Mouse (Mus musculus) forebrain, embryonic 10.5 days (tissue): ENCODE measurements around the gene Uqcrh. TPM values are rescaled to one million over a fixed set of nuclear protein-coding genes. Genes with fewer than 3 reads are reported as not detected.

Source experiments
- DNase-seq: peaks from one replicate; pipeline ENCODE4 v3.0.0-alpha.2; 2017; ENCODE audit warnings: low spot score; ENCODE audit errors: extremely low spot score
- H3K27ac ChIP-seq: fragments of 300-500 bp; sonication (generic); 2 replicates; pipeline ENCODE4 v1.5.1; 2016; ENCODE audit warnings: mild to moderate bottlenecking
- H3K27me3 ChIP-seq: fragments of 300-500 bp; sonication (generic); 2 replicates; pipeline ENCODE4 v1.6.1; 2016; ENCODE audit warnings: mild to moderate bottlenecking; ENCODE audit not compliant: poor library complexity, severe bottlenecking
- H3K36me3 ChIP-seq: fragments of 300-500 bp; sonication (generic); replicated peaks from 2 replicates; pipeline ENCODE4 v1.6.1; 2016; ENCODE audit warnings: mild to moderate bottlenecking, moderate library complexity
- H3K4me1 ChIP-seq: fragments of 300-500 bp; sonication (generic); 2 replicates; pipeline ENCODE4 v1.6.1; 2016
- H3K4me3 ChIP-seq: fragments of 300-500 bp; sonication (generic); 2 replicates; pipeline ENCODE4 v1.5.1; 2016; ENCODE audit warnings: mild to moderate bottlenecking, moderate library complexity
- H3K9me3 ChIP-seq: fragments of 300-500 bp; sonication (generic); 2 replicates; pipeline ENCODE4 v1.6.1; 2016; ENCODE audit warnings: mild to moderate bottlenecking, moderate library complexity
- whole genome bisulfite sequencing: fragments of 180-500 bp; shearing (Covaris S2); methylation state at CpG from one replicate; pipeline ENCODE4 v1.1.7; 2016; 5-methylcytosine and 5-hydroxymethylcytosine counted together
- polyA plus RNA-seq: library from polyadenylated mRNA; unstranded; fragments of >200 nt; fragmentation: Nextera tagmentation; extraction: Ambion mirVana; gene quantifications from 2 replicates; pipeline ENCODE4 v1.2.1, GENCODE M21; 2016

Gene Uqcrh
- polyA plus RNA-seq, 1 experiment from 2014 or later = 449 TPM

DNA sequence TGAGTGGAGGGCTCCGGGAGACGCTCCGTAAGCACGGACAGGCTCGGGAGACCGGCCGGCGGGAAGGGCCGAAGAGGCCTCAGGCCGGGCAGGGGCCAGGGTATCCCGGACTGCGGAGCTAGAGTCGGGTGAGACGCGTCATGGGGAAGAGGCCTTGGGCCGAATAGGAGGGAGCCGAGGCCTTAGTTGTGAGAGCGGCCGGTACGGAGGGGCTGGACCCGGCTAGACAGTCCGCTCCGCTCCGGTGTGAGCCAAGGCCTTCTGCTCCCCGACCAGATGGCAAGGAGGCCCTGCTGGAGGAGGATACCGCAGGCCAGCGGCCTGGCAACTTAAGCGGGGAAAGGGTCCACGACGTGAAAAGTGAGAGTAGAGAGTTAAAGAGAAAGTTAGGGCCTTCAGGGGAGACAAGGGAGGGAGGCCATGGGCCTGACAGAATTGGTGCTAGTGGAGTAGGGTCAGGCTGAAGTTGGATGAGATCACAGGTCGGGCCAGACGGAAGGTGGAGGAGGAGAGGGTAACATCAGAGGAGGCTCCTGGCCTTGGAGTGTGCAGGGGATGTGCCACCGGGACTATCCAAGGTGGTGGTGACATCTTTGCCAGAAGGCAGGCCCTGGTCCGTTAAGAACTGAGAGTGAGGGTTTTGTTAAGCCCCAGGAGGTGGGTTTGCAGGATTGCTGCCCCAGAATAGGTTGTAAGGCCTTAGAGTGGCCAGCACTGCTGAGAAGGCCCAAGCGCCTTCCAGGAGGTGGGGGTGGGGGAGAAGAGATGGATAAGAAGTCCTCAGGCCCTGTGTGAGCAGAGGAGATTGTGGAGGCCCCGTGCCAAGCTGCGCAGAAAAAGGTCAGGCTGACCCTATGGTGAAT lies 1.7 kb upstream of the Uqcrh start:
- no peaks in the 10 kb centered on the region for H3K9me3 ChIP-seq
- peak; percentile 50 for DNase-seq
- H3K4me3 ChIP-seq = peak overlapping the region; percentile 99
- H3K27me3 ChIP-seq = no peaks in the 10 kb centered on the region
- peaks cover 33% of the 10 kb centered on the region for H3K4me1 ChIP-seq
- peak overlapping the region; percentile 99 for H3K27ac ChIP-seq
- H3K36me3 ChIP-seq = peaks cover 26% of the 10 kb centered on the region
- WGBS = 3% methylated on average over 37 of the region's 37 CpGs

DNA sequence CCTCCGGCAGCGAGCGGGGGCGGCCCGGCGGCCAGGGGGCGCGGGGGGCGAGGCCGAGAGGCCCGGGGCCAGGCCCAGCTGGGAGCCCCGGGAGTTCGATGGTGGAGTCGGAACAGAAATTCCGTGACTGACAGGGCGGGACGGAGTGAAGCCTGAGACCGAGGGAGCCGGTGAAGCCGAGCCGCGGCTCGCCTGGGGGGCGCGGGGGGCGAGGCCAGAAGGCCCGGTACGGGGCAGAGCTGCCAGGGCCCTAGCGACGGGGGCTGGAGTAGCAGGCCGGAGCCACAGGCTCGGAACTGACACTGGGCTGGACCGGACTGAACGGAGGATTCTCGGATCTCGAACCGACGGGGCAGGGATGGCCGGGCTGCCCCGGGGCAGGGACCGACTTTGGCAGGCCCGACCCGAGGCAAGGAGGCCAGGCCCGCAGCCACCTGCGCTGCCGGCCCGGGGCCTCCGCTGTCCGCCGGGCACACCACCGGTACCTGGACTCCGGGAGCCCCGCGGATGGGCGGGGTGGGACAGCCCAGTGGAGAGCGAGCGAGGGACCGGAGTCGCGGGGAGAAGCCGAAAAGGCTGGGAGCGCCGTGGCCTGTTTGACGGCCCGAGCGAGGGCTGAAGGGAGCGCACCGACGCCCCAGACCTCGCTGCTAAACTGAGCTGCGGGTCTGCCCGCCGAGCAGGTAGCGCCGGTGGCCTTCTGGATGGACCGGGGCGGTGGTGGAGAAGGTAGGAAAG lies 929 bp upstream of the Uqcrh start:
- peaks cover 33% of the 10 kb centered on the region for H3K4me1 ChIP-seq
- DNase-seq = peak; percentile 80
- WGBS = under 1% methylated on average over 76 of the region's 77 CpGs
- no peaks in the 10 kb centered on the region for H3K9me3 ChIP-seq
- peaks cover 18% of the 10 kb centered on the region for H3K36me3 ChIP-seq
- H3K27ac ChIP-seq = peak overlapping the region; percentile 99
- peak overlapping the region; percentile 99 for H3K4me3 ChIP-seq
- no peaks in the 10 kb centered on the region for H3K27me3 ChIP-seq

DNA sequence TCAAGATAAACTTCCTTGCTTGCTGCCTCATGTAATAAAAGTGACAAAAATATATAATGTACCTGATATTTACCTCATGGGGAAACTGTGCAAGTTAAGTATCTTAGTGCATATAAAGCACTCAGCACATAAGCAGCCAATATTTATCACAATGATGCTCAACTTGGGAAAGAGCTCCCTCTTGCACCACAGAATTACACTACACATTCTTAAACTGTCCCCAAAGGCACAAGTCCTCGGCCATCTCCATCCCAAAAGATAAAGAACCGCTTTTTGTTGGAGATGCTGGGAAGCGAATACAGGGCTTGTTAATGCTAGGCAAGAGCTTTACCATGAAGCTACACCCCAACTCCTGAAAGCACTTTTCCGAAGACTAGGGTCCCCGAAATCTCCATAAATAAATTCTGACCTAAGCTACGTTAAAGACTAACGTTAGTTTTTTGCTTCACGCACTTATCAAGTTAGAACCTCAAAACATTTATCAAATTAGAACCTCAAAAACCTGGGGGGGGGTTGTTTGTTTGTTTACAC lies 661 bp downstream of the Uqcrh start:
- Histone ChIP-seq H3K4me3 (peak overlapping the region; percentile 99), H3K9me3 (no peaks in the 10 kb centered on the region), H3K36me3 (peaks cover 16% of the 10 kb centered on the region), H3K27me3 (no peaks in the 10 kb centered on the region), H3K4me1 (peaks cover 33% of the 10 kb centered on the region), H3K27ac (peak overlapping the region; percentile 99)
- 3% methylated on average over 8 of the region's 8 CpGs for WGBS
- DNase-seq = no peak

DNA sequence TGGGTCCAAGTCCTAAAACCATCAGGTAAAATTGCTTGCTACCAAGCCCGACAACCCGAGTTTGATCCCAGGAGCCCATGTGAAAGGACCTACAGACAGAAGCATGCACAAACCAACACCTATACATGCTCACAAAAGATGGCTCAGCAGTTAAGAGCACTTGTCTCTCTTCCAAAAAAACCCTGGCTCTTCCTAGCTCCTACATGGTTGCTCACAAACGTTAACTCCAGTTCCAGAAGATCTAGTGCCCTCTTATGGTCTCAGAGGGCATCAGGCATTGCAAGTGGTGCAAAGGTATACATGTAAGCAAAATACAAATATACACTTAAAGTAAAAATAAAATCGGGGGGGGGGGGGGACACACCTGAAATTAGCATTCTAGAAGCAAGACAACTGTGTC lies 1.7 kb downstream of the Uqcrh start:
- H3K9me3 ChIP-seq = no peaks in the 10 kb centered on the region
- peaks cover 25% of the 10 kb centered on the region for H3K36me3 ChIP-seq
- H3K4me3 ChIP-seq = peak overlapping the region; percentile 99; the same call in 1 of the 2 replicates
- peaks cover 33% of the 10 kb centered on the region for H3K4me1 ChIP-seq
- 63% methylated on average over 4 of the region's 4 CpGs for WGBS
- H3K27ac ChIP-seq = no peak overlapping the region
- no peaks in the 10 kb centered on the region for H3K27me3 ChIP-seq
- no peak for DNase-seq

DNA sequence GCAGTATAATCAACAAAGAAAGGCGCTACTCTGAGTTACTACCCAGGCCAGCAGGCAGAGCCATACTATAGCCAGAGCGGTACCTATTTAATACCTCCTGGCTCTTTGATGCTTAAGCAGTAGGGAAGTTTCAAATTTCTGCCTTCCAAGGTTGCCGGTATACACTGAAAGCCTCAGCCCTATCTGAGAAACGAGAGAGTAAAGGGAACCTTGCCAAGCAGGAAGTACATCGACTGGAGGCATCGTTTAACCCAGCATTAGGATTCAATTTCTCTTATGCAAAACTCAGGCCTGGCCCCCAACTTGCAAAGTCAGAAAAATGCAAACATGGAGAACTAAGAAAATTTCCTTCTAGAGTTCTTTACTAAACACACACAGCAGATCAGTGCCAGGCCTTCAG lies 4.8 kb downstream of the Uqcrh start:
- Histone ChIP-seq H3K9me3 (no peaks in the 10 kb centered on the region), H3K4me3 (no peak overlapping the region), H3K36me3 (peaks cover 55% of the 10 kb centered on the region), H3K4me1 (peaks cover 17% of the 10 kb centered on the region), H3K27ac (no peak overlapping the region), H3K27me3 (no peaks in the 10 kb centered on the region)
- WGBS = 90% methylated on average over 6 of the region's 6 CpGs
- no peak for DNase-seq

DNA sequence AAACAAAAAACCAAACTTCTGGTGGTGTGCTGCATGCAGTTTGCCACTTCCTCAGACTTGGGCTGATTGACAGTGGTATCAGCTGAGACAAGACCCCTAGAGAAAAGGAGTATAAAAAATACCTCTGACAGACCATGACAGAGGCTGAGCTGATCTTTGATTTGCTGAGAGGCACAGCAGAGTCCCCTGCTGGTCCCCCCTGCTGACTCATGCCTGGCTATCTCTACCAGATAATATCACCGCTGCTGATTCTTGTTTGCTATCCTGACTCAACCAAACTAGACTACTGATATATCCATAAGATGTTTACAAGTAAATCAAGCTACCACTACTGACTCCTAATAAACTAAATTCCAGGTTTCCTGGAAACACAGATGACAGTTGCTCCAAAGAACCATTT lies 11.0 kb downstream of the Uqcrh start:
- no peak for DNase-seq
- H3K36me3 ChIP-seq = peaks cover 37% of the 10 kb centered on the region
- H3K9me3 ChIP-seq = no peaks in the 10 kb centered on the region
- H3K4me3 ChIP-seq = no peak overlapping the region
- H3K27ac ChIP-seq = no peak overlapping the region
- H3K27me3 ChIP-seq = no peaks in the 10 kb centered on the region
- no peaks in the 10 kb centered on the region for H3K4me1 ChIP-seq
- WGBS = 42% methylated on average over 1 of the region's 1 CpGs

DNA sequence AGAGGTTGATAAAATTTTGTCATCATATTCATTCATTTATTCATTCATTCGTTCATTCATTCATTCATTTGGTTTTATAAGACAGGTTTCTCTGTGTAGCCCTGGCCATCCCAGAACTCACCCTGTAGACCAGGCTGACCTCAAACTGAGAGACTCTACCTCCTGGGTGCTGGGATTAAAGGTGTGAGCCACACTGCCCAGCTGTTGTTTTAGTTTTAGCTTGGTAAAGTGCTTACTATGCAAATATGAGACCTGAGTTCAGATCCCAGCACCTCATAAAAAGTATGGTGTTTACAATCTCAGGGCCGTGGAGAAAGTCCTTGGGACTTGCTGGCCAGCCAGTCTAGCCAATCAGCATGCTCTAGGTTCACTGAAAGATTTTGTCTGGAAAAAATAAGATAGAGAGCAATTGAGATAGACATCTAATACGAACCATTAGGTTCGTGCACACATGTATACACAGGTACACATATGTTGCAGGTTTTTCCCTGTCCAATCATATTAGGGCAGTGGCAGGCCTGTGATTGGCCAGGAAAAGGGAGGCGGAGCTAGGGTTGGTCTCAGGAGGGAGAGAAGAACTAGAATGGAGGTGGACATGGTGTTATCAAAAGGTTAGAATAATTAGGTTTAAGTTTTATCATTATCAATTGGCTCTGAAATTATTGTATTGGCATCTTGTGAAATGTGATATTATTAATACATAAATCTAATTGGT lies 15.7 kb downstream of the Uqcrh start:
- H3K27me3 ChIP-seq = no peaks in the 10 kb centered on the region
- H3K27ac ChIP-seq = no peak overlapping the region
- no peaks in the 10 kb centered on the region; the same call in 1 of the 2 replicates for H3K36me3 ChIP-seq
- no peaks in the 10 kb centered on the region for H3K9me3 ChIP-seq
- WGBS = 77% methylated on average over 5 of the region's 5 CpGs
- peaks cover 3% of the 10 kb centered on the region; the same call in 1 of the 2 replicates for H3K4me1 ChIP-seq
- DNase-seq = no peak
- no peak overlapping the region for H3K4me3 ChIP-seq

DNA sequence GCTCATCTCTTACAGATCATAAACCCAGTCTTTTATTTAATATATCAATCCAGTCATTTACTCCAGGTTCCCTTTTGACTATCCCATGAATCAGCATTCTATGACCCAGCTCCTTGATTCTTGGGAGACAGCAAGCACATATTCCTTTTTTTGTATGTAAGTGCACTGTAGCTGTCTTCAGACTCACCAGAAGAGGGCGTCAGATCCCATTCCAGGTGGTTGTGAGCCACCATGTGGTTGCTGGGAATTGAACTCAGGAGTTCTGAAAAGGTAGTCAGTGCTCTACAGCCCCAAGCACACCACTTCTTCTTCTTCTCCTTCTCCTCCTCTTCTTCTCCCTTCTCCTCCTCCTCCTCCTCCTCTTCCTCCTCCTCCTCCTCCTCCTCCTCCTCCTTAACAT lies 17.3 kb downstream of the Uqcrh start:
- no peak for DNase-seq
- Histone ChIP-seq H3K9me3 (no peaks in the 10 kb centered on the region), H3K4me1 (peaks cover 16% of the 10 kb centered on the region), H3K27ac (no peak overlapping the region), H3K4me3 (no peak overlapping the region), H3K27me3 (no peaks in the 10 kb centered on the region), H3K36me3 (no peaks in the 10 kb centered on the region)
- WGBS = 0% methylated on average over 1 of the region's 1 CpGs

DNA sequence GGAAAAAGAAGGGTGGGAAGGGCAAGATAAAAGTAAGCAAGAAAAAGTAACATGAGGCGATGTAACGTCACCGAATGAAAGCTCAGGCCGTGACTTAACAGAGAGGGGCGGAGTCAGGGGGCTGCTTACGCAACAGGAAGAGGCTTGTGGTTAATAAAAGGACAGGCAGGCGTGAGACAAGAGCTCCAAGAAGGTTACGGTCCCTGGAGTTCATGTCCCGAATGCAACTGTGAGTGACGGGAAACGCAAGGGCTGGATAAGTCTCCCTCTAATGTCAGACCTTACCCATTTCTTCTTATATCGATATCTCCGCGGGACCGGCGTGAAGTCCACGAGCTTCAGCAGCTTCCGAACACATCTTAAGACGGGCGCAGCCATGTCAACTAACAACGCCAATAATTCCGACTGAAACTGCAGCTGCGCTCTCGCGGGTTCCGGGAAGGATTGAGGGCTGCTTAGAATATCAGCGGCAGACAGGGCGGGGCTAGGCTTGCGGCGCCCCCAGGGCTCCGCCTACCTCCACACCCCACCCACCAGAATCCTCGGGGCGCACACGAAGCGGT lies 21.4 kb downstream of the Uqcrh start, which contains the start of gene Nsun4:
Gene Nsun4 (minus strand): TSS at position 478 of the 563 bp plus-strand sequence.
- WGBS = under 1% methylated on average over 35 of the region's 35 CpGs

DNA sequence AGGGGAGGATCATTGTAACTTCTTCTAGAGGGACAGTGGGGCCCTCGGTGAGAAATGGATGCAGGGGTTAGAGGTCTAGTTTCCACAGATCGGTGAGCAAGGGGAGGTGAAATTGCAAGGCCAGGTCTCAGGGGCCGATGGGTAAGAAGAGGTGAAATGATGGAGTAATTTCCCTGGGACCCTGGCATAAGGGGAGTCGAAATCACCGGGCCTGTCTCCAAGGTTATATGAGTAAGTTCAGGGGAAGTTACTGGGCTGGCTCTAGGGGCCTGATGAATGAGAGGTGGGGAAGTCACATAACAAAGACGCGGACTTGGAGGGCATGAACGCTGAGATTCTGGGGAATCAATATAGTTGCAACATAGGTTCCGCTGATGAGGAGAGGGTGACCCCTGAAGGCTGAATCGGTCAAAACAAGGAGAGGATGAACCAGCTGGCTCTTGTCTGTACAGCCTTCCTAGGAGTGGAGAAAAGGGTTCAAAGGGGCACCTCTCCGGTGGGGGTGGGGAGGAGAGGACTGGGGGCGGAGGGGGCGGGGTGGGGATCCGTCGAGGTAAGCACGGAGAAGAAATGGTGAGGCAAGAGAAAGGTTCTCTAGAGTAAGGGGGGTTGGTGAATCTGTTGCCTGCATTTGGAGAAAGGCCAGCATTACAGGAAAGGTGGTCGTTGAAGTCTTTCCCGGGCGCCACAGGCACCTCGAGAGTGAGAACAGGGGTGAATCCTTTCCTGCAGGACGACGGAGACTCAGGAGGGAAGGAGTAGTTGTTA lies 22.2 kb downstream of the Uqcrh start:
- Histone ChIP-seq H3K36me3 (peaks cover 9% of the 10 kb centered on the region), H3K27me3 (no peaks in the 10 kb centered on the region), H3K9me3 (no peaks in the 10 kb centered on the region), H3K27ac (peak overlapping the region; percentile 87), H3K4me3 (peak overlapping the region; percentile 69), H3K4me1 (peaks cover 23% of the 10 kb centered on the region)
- peak; percentile 36 for DNase-seq
- WGBS = 11% methylated on average over 22 of the region's 22 CpGs

More for the DNA sequence above, 21.4 kb downstream of the Uqcrh start, which contains the start of gene Nsun4:
- H3K27ac ChIP-seq = peak within 1 kb of the TSS; percentile 87
- peaks cover 23% of the 10 kb centered on the region for H3K4me1 ChIP-seq
- no peaks in the 10 kb centered on the region for H3K27me3 ChIP-seq
- peak within 1 kb of the TSS; percentile 69 for H3K4me3 ChIP-seq
- no peaks in the 10 kb centered on the region for H3K9me3 ChIP-seq
- H3K36me3 ChIP-seq = peaks cover under 1% of the 10 kb centered on the region; the same call in 1 of the 2 replicates
- DNase-seq = peak; percentile 86

DNA sequence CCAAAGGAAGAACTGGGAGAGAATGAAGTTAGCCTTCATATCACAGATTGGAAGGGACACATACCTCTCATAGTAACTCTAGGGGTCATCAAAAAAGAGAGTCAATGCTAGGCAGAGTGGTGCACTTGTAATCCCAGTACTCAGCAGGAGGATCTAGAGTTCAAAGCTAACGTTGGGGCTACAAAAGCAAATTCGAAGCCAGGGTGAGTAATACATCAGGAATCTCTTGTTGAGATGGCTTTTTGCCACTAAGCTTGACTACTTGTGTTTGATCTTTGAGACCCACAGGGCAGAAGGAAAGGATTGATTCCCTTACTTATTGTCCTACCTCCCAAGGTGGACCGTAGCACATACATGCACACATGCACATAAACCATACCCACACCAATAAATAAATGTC lies 25.7 kb downstream of the Uqcrh start:
- no peaks in the 10 kb centered on the region for H3K9me3 ChIP-seq
- no peak for DNase-seq
- H3K4me3 ChIP-seq = no peak overlapping the region
- no peak overlapping the region for H3K27ac ChIP-seq
- H3K36me3 ChIP-seq = peaks cover 18% of the 10 kb centered on the region
- 90% methylated on average over 3 of the region's 3 CpGs for WGBS
- no peaks in the 10 kb centered on the region for H3K27me3 ChIP-seq
- peaks cover 20% of the 10 kb centered on the region for H3K4me1 ChIP-seq
